Mouse (Mus musculus) adrenal gland, postnatal 10 days (tissue): Measurements from ENCODE around the gene Deaf1. TPM values are rescaled to one million over a fixed set of nuclear protein-coding genes. Genes with fewer than 3 reads are reported as not detected.

Source experiments
- DNase-seq: peaks from one replicate; pipeline ENCODE4 v3.0.0; 2021; ENCODE audit warnings: mixed read lengths
- total RNA-seq, 2 experiments: library from RNA; stranded (reverse); gene quantifications; 2 replicates each; pipeline ENCODE4 v1.2.3; 2021

Gene Deaf1
- total RNA-seq, 2 experiments from 2014 or later: 39.9 to 59.2 TPM

- DNase-seq: no peak
These were observed 11.9 kb upstream of the Deaf1 start for GRCm38 (mm10) chr7:141339215-141339920.

- peak; percentile 50 for DNase-seq
These were observed 11.2 kb upstream of the Deaf1 start, which contains the start of gene Eps8l2 for GRCm38 (mm10) chr7:141338576-141339131. Eps8l2 (plus strand) TSS chr7:141338880.

GRCm38 (mm10) chr7:141337716-141338416 is 10.4 kb upstream of the Deaf1 start:
- DNase-seq: no peak

GRCm38 (mm10) chr7:141336296-141336695 is 8.8 kb upstream of the Deaf1 start:
- DNase-seq: no peak

GRCm38 (mm10) chr7:141335682-141336081 is 8.2 kb upstream of the Deaf1 start:
- DNase-seq: no peak

- DNase-seq: no peak
These were observed 7.6 kb upstream of the Deaf1 start for GRCm38 (mm10) chr7:141335044-141335579.

- no peak for DNase-seq
These were observed 4.5 kb upstream of the Deaf1 start for GRCm38 (mm10) chr7:141331990-141332389.

GRCm38 (mm10) chr7:141330706-141331105 is 3.2 kb upstream of the Deaf1 start:
- no peak for DNase-seq

GRCm38 (mm10) chr7:141328373-141328990 is 992 bp upstream of the Deaf1 start:
- no peak for DNase-seq

GRCm38 (mm10) chr7:141326546-141327446 is 694 bp downstream of the Deaf1 start:
- no peak for DNase-seq

- no peak for DNase-seq
These were observed 2.8 kb downstream of the Deaf1 start for GRCm38 (mm10) chr7:141324686-141325085.

- no peak for DNase-seq
These were observed 8.0 kb downstream of the Deaf1 start for GRCm38 (mm10) chr7:141319446-141319845.

GRCm38 (mm10) chr7:141317619-141318132 is 9.8 kb downstream of the Deaf1 start:
- no peak for DNase-seq

GRCm38 (mm10) chr7:141315974-141316373 is 11.5 kb downstream of the Deaf1 start:
- peak; percentile 56 for DNase-seq

GRCm38 (mm10) chr7:141315076-141315475 is 12.4 kb downstream of the Deaf1 start:
- no peak for DNase-seq

- peak; percentile 55 for DNase-seq
These were observed 13.1 kb downstream of the Deaf1 start for GRCm38 (mm10) chr7:141314416-141314815.

GRCm38 (mm10) chr7:141304537-141304936 is 23.0 kb downstream of the Deaf1 start:
- no peak for DNase-seq

- no peak for DNase-seq
These were observed 24.7 kb downstream of the Deaf1 start for GRCm38 (mm10) chr7:141302702-141303268.

GRCm38 (mm10) chr7:141301386-141301785 is 26.1 kb downstream of the Deaf1 start:
- peak; percentile 45 for DNase-seq

- no peak for DNase-seq
These were observed 28.3 kb downstream of the Deaf1 start for GRCm38 (mm10) chr7:141299175-141299574.
